Mouse (Mus musculus): Measurements from ENCODE around the gene Cks1b. TPM values are rescaled to one million over a fixed set of nuclear protein-coding genes. Genes with fewer than 3 reads are reported as not detected.

Gene Cks1b
- 101 and 113 TPM in 2 replicates for polyA plus RNA-seq (2015; fragmentation: Nextera tagmentation; extraction: Ambion mirVana)

DNA sequence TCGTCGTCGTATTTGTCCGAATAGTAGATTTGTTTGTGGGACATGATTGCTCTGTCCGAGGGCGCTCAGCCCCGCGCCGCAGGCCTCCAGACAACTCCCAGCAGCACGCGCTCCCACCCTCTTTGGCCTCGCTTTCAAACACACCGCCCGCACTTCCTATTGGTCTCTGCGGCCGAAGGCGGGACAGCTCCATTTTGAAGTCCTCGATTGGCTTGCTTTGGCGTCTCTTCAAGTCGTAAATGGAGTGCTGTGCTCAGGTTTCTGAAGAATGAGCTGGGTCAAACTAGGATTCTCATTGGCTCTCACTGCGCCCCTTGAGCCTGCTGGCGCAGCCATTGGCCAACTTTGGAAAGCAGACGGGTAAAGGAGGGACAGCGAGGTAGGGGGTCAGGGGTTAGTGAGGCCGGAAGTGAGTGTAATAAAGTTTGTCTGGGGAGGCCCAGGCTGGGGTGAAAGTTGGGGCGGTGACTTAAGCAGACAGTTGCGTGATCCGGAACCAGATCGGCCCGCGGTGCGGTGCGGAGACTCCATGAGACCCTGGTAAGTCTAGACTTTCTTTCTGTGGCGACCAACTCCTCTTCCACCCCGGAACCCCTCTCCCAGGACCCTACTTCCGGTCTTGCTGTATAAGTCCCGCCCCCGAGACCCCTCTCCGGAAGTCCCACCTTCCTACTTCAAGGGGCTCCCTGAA is at the start of gene Cks1b, which contains the start of gene Shc1:
Gene Cks1b, minus strand, starts transcription at position 214 of the 691 bp plus-strand sequence.
Gene Shc1, plus strand, starts transcription at position 274 of the 691 bp plus-strand sequence.

DNA sequence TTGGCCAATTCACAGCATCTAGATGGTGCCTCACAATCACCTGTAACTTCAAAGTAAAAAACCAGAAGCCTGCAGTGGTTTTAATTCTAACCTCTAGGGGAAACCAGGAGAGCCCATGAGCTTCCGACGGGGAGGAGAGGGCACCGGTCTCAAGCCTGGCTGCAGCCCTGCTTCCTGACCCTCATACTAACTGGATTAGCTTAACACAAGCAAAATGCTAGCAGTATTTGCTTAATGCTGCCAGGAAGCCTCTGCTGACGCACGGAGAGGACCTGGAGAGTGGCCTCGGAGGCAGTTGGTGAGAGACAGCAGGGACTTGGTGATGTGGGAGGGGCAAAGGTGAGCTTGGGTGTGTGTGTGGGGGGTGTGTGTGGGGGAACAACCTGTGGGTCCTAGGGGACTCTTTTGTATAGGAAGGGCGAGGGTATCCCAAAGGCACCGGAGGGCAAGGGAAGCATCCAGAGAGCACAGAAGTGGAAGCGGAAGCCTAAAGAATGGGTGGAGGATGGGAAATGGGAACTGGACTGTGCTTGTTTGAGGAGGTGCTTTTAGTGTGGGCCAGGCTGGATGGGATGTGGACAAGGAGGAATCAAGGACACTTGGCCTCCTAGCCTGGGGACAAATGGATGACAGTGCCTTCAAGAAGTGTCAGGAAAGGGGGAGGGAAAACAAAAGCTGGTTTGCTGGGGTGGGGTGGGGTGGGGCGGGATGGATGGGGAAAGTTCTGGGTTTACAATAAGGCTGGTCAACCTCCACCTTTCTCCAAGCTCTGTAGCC is 36.4 kb upstream of the Cks1b start, which contains the start of gene Pmvk:
Gene Pmvk, plus strand, starts transcription at position 141 of the 777 bp plus-strand sequence.

DNA sequence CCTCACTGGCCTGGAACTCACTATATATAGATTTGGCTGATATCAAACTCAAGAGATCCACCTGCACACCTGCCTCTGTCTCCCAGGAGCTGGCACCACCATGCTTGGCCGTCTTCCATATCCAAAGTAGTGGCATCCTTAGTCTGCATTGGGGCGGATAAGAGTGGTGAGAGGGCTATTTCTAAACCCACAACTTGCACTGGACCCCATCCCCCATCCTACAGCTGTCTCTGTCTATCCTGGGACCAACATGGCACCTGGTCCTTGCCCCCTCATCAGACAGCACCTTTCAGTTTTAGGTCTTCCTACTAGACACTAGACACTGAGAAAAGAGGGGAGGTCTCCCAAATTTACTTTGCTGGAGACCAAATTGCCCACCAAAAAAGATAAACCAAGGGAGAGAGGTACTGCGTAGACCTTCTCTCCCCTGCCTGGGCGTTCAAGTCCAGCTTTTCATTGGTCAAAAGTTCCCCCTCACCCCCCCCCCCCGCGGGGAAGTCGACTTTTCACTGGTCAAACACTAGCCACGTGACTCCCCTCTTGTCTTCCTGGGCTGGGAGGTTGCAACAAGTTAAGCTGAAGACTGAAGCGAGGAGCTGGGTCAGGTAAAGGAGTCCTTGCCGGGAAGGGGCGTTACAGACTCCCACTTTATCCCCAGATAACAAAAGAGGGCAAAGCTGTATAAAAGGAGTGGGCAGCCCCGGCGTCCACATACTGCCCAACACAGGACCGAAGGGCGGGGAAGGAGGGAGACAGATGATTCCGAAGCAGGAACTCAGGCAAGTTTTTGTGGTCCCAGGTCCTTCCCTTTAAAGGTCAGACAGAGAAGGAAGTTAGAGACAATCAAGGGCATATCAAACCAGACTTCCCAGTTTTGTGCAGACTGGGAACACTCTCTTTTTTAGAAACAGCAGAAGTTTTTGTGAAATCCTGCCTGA is 18.3 kb upstream of the Cks1b start, which contains the start of gene Pbxip1:
Gene Pbxip1, plus strand, starts transcription at position 531 of the 938 bp plus-strand sequence.

DNA sequence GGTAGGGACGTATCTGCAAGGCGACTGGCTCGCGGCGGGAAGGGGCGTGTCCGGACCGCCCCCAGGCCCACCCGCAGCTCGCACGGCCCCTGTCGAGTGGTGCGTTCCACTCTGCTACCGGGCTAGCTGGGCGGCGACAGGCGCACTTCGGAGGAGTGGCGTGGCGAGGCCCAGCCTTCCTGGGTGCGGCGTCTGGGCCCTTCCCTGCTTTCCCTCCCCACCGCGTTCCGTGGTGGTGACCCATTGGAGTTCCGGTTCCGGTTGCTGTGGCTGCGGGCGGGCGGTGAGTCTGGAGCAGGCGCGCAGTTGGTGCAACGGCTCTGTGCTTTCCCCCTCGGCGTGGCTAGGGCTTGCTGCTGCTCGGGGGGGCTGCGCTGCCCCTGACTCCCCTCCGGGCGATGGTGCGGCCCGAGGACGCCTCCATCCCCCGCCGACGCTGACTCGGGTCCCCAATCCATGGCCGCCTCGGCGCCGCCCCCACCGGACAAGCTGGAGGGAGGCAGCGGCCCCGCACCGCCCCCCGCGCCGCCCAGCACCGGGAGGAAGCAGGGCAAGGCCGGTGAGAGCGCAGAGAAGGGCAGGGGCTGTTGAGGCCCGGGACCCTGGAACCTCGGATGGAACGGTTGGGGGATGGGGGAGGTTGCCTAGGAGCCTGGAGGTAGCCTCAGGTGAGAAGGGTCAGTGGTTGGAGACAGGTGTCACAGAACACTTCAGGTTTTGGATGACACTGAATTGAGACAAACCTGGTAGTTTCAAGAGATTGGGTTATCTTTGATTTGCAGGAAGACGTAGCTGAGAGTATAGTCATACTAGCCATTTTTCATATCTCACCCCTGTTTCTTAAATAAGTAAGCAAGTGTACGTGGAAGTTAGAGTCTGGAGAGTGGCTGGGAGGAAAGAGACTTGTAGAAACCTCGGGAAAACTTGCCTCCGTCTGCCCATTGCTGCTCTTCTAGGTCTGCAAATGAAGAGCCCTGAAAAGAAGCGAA is 12.3 kb upstream of the Cks1b start, which contains the start of gene Pygo2:
Gene Pygo2, plus strand, starts transcription at position 44 of the 989 bp plus-strand sequence.

DNA sequence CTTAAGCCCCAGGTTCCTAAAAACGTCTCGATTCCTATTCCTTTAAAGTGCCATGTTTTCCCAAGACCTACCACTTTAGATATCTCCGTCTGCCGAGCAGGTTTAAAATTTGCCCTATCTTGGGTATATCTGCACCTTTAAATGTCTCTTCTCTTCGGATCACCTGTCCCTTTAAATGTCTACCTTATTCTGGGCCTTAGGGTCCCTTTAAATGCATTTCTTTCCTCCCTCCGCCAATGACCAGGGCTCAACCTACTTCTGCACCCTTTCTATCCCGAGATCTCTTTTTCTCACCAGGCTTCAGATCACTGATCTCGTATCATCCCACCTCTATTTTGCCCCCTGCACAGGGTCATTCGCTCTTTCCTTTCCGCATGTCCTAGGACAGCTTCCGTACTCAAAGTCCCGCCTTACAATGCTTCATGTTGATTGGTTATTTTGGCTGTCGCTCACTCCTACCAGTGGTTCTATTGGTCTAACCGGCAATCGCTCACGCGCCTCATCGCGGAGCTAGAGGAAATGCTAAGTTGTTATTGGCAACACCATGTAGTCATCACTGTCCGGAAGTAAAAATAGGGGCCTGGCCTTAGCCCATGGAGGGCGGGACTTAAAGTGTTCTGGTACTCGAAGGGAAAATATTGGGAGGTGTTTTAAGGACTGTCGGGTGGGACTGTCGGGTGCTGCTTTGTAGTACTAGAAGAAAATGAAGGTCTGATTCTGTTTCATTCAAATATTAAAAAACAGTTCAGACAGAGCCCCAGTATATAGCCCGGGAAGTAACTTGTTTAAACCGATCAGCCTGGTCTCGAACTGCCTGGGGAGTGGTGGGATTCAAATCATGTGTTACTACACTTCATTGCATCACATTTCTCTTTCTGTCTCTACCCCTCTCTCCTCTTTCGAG is 6.4 kb downstream of the Cks1b start, which contains the start of gene Flad1:
Gene Flad1, minus strand, starts transcription at position 381 of the 904 bp plus-strand sequence.

DNA sequence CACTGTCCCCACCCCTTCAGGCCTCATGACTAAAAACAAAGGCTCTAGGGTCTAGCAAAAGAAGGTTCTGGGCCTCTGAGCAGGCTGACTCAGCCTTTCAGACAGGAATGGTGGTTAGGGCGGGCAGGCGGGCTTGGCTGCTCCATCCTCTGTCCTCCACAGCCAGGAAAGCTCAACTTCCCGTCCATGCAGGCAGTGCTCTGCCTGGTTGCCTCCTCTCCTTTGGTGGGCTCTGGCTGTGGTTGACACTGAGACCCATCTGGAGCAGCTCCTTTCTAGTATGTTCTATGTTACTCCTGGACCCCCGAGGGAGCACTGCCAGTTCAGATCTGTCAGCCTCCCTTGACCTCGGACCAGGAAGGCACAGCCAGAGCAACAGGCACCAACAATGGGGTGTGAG is 15.5 kb downstream of the Cks1b start, which contains the start of gene Lenep:
Gene Lenep, minus strand, starts transcription at position 101 of the 400 bp plus-strand sequence.

DNA sequence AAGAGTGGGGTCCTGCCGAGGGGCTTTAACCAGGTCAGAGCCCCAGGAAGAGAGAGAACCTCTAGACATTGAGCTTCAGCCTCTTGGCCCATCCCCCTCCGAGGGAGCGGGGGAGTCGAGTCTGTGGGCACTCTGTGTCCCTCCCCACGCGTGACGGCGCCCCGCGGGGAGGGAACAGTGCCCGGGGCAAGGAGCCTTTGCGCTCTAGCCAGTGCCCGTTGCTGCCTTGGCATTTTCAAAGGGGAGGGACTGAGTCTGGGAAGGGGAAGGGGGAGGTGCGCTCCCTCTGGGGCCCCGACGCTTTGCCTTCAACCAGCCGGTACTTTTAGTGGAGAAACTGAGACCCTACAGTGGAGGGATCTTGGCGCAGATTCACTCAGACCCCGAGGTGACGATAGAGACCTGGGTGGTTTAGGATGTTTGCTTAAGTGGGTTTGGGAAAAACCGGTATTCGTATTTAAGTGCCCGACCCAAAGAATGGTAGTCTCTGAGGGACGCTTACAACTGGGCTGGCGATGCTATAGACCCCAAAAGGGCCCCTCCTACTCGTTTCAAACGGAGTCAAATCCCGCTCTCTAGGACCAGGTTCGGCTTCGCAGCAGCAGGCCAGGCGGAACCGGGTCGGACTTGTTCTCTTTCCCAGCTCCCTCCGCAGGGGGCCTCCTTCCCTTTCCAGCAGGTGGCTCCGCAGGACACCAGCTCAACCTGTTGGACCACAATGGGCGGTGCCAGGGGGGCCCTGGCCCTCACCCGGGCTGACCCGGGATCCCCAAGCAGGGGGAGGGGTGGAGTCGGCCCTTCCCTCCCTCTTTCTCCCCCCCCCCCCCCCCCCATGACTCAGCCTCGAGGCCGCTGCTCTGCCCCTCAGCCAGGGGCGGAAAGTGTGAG is 23.9 kb downstream of the Cks1b start, which contains the start of gene Zbtb7b:
Gene Zbtb7b, minus strand, starts transcription at position 771 of the 888 bp plus-strand sequence.

Other genes with a start within 250 kb of the Cks1b start
- 50.6 and 61.2 TPM in 2 replicates for gene Scamp3, start 240.9 kb downstream of the Cks1b start, polyA plus RNA-seq (2015; fragmentation: Nextera tagmentation; extraction: Ambion mirVana)
- 11.7 and 11.8 TPM in 2 replicates for gene Fam189b, start 235.2 kb downstream of the Cks1b start, polyA plus RNA-seq (2015; fragmentation: Nextera tagmentation; extraction: Ambion mirVana)
- gene Gba, start 215.5 kb downstream of the Cks1b start, polyA plus RNA-seq (2015; fragmentation: Nextera tagmentation; extraction: Ambion mirVana) = 25.1 and 27.4 TPM in 2 replicates
- 61.7 and 72.4 TPM in 2 replicates for gene Thbs3, start 203.2 kb downstream of the Cks1b start, polyA plus RNA-seq (2015; fragmentation: Nextera tagmentation; extraction: Ambion mirVana)
- gene Mtx1, start 191.3 kb downstream of the Cks1b start, polyA plus RNA-seq (2015; fragmentation: Nextera tagmentation; extraction: Ambion mirVana) = 116 and 132 TPM in 2 replicates
- 0.44 and 0.60 TPM in 2 replicates for gene Muc1, start 189.3 kb downstream of the Cks1b start, polyA plus RNA-seq (2015; fragmentation: Nextera tagmentation; extraction: Ambion mirVana)
- gene Krtcap2, start 172.4 kb downstream of the Cks1b start, polyA plus RNA-seq (2015; fragmentation: Nextera tagmentation; extraction: Ambion mirVana) = 194 and 215 TPM in 2 replicates
- 0.13 and 0.15 TPM in 2 replicates for gene Trim46, start 172.1 kb downstream of the Cks1b start, polyA plus RNA-seq (2015; fragmentation: Nextera tagmentation; extraction: Ambion mirVana)
- gene Dpm3, start 159.0 kb downstream of the Cks1b start, polyA plus RNA-seq (2015; fragmentation: Nextera tagmentation; extraction: Ambion mirVana) = 89.6 and 97.0 TPM in 2 replicates
- gene Slc50a1, start 147.8 kb downstream of the Cks1b start, polyA plus RNA-seq (2015; fragmentation: Nextera tagmentation; extraction: Ambion mirVana) = 53.2 and 56.2 TPM in 2 replicates
- 21.7 and 22.7 TPM in 2 replicates for gene Efna1, start 137.2 kb downstream of the Cks1b start, polyA plus RNA-seq (2015; fragmentation: Nextera tagmentation; extraction: Ambion mirVana)
- gene Efna3, start 95.4 kb downstream of the Cks1b start, polyA plus RNA-seq (2015; fragmentation: Nextera tagmentation; extraction: Ambion mirVana) = 0.10 and 1.9 TPM in 2 replicates
- gene Efna4, start 80.4 kb downstream of the Cks1b start, polyA plus RNA-seq (2015; fragmentation: Nextera tagmentation; extraction: Ambion mirVana) = 2.1 and 2.3 TPM in 2 replicates
- gene Adam15, start 68.4 kb downstream of the Cks1b start, polyA plus RNA-seq (2015; fragmentation: Nextera tagmentation; extraction: Ambion mirVana) = 37.4 and 49.7 TPM in 2 replicates
- gene Dcst2, start 56.4 kb downstream of the Cks1b start, polyA plus RNA-seq (2015; fragmentation: Nextera tagmentation; extraction: Ambion mirVana) = 0.34 TPM in 1 of 2 replicates, not detected in the other
- 0.08 TPM in 1 of 2 replicates, not detected in the other for gene Dcst1, start 53.1 kb downstream of the Cks1b start, polyA plus RNA-seq (2015; fragmentation: Nextera tagmentation; extraction: Ambion mirVana)
- 2.1 and 3.7 TPM in 2 replicates for gene Zbtb7b, start 23.6 kb downstream of the Cks1b start, polyA plus RNA-seq (2015; fragmentation: Nextera tagmentation; extraction: Ambion mirVana)
- not detected in 2 replicates for gene Lenep, start 15.6 kb downstream of the Cks1b start, polyA plus RNA-seq (2015; fragmentation: Nextera tagmentation; extraction: Ambion mirVana)
- gene Flad1, start 6.5 kb downstream of the Cks1b start, polyA plus RNA-seq (2015; fragmentation: Nextera tagmentation; extraction: Ambion mirVana) = 32.9 and 33.8 TPM in 2 replicates
- 39.6 and 45.2 TPM in 2 replicates for gene Shc1, start 60 bp upstream of the Cks1b start, polyA plus RNA-seq (2015; fragmentation: Nextera tagmentation; extraction: Ambion mirVana)
- 15.7 and 18.4 TPM in 2 replicates for gene Pygo2, start 11.8 kb upstream of the Cks1b start, polyA plus RNA-seq (2015; fragmentation: Nextera tagmentation; extraction: Ambion mirVana)
- 206 and 221 TPM in 2 replicates for gene Pbxip1, start 18.3 kb upstream of the Cks1b start, polyA plus RNA-seq (2015; fragmentation: Nextera tagmentation; extraction: Ambion mirVana)
- 26.7 and 33.5 TPM in 2 replicates for gene Pmvk, start 36.2 kb upstream of the Cks1b start, polyA plus RNA-seq (2015; fragmentation: Nextera tagmentation; extraction: Ambion mirVana)
- gene Kcnn3, start 101.8 kb upstream of the Cks1b start, polyA plus RNA-seq (2015; fragmentation: Nextera tagmentation; extraction: Ambion mirVana) = 4.5 TPM in 2 replicates